Mouse (Mus musculus) stomach, embryonic 15.5 days (tissue): ENCODE results near the gene Cdx2. TPM values are rescaled to one million over a fixed set of nuclear protein-coding genes. Genes with fewer than 3 reads are reported as not detected.
A peak's percentile ranks its signal among the peaks of the same experiment; 100 is the strongest.

Source experiments
- ATAC-seq: fragments of 200-750 bp; cut with Nextera tagmentation; 2 replicates; pipeline ENCODE4 v1.8.0; 2017; ENCODE audit warnings: low read depth, moderate number of reproducible peaks, moderate TSS enrichment; ENCODE audit not compliant: insufficient read depth, low FRiP score
- H3K27ac ChIP-seq: fragments of 300-500 bp; sonication (generic); 2 replicates; pipeline ENCODE4 v1.5.1; 2015; ENCODE audit warnings: mild to moderate bottlenecking, inconsistent platforms
- H3K27me3 ChIP-seq: fragments of 300-500 bp; sonication (generic); replicated peaks from 2 replicates; pipeline ENCODE4 v1.6.1; 2015; ENCODE audit warnings: inconsistent platforms
- H3K36me3 ChIP-seq: fragments of 300-500 bp; sonication (generic); 2 replicates; pipeline ENCODE4 v1.6.1; 2015; ENCODE audit warnings: inconsistent platforms
- H3K4me1 ChIP-seq: fragments of 300-500 bp; sonication (generic); 2 replicates; pipeline ENCODE4 v1.6.1; 2015; ENCODE audit warnings: inconsistent platforms
- H3K4me2 ChIP-seq: fragments of 300-500 bp; sonication (generic); 2 replicates; pipeline ENCODE4 v1.6.1; 2015; ENCODE audit warnings: mild to moderate bottlenecking, inconsistent platforms
- H3K4me3 ChIP-seq: fragments of 300-500 bp; sonication (generic); replicated peaks from 2 replicates; pipeline ENCODE4 v1.5.1; 2015; ENCODE audit warnings: inconsistent platforms
- H3K9ac ChIP-seq: fragments of 300-500 bp; sonication (generic); 2 replicates; pipeline ENCODE4 v1.6.1; 2015; ENCODE audit warnings: inconsistent platforms
- H3K9me3 ChIP-seq: fragments of 300-500 bp; sonication (generic); 2 replicates; pipeline ENCODE4 v1.6.1; 2016; ENCODE audit warnings: inconsistent platforms
- WGBS: fragments of 180-500 bp; shearing (Covaris S2); methylation state at CpG from one replicate; pipeline ENCODE4 v1.1.7; 2015; 5-methylcytosine and 5-hydroxymethylcytosine counted together
- polyA plus RNA-seq: library from polyadenylated mRNA; unstranded; fragments of >200 nt; fragmentation: Nextera tagmentation; extraction: Ambion mirVana; gene quantifications from 2 replicates; pipeline ENCODE4 v1.2.1, GENCODE M21; 2015

Gene Cdx2
- polyA plus RNA-seq, 1 experiment from 2014 or later, result 8.1 TPM

GRCm38 (mm10) chr5:147338967-147339366 is 31.9 kb upstream of the Cdx2 start:
- WGBS, result 60% methylated on average over 9 of the region's 9 CpGs
- H3K9me3 ChIP-seq, result no peaks in the 10 kb centered on the region
- ATAC-seq, result no peak
- H3K4me2 ChIP-seq, result no peak overlapping the region
- H3K4me3 ChIP-seq, result no peak overlapping the region
- H3K4me1 ChIP-seq, result no peaks in the 10 kb centered on the region
- no peak overlapping the region for H3K9ac ChIP-seq
- no peaks in the 10 kb centered on the region for H3K27me3 ChIP-seq
- no peaks in the 10 kb centered on the region for H3K36me3 ChIP-seq
- H3K27ac ChIP-seq, result no peak overlapping the region

- Histone ChIP-seq H3K9me3 (no peaks in the 10 kb centered on the region), H3K4me1 (no peaks in the 10 kb centered on the region), H3K9ac (no peak overlapping the region), H3K4me2 (no peak overlapping the region; the same call in 1 of the 2 replicates), H3K4me3 (no peak overlapping the region), H3K36me3 (no peaks in the 10 kb centered on the region), H3K27ac (no peak overlapping the region), H3K27me3 (no peaks in the 10 kb centered on the region)
- ATAC-seq, result no peak
- WGBS, result 25% methylated on average over 7 of the region's 7 CpGs
Observed at GRCm38 (mm10) chr5:147332711-147333110, 25.6 kb upstream of the Cdx2 start.

GRCm38 (mm10) chr5:147331547-147331946 is 24.5 kb upstream of the Cdx2 start:
- Histone ChIP-seq H3K36me3 (no peaks in the 10 kb centered on the region), H3K4me1 (no peaks in the 10 kb centered on the region), H3K4me2 (no peak overlapping the region), H3K9ac (no peak overlapping the region), H3K4me3 (no peak overlapping the region), H3K27me3 (no peaks in the 10 kb centered on the region), H3K9me3 (no peaks in the 10 kb centered on the region), H3K27ac (no peak overlapping the region)
- 39% methylated on average over 2 of the region's 2 CpGs for WGBS
- no peak for ATAC-seq

- Histone ChIP-seq H3K9me3 (no peaks in the 10 kb centered on the region), H3K4me3 (no peak overlapping the region), H3K4me2 (no peak overlapping the region), H3K27me3 (no peaks in the 10 kb centered on the region), H3K27ac (no peak overlapping the region), H3K9ac (no peak overlapping the region), H3K4me1 (no peaks in the 10 kb centered on the region), H3K36me3 (no peaks in the 10 kb centered on the region)
- WGBS, result 78% methylated on average over 11 of the region's 11 CpGs
- ATAC-seq, result no peak
Observed at GRCm38 (mm10) chr5:147329946-147330345, 22.9 kb upstream of the Cdx2 start.

- 0 out of 2 replicates have a peak, but pooled peaks cover 2% of the 10 kb centered on the region for H3K27me3 ChIP-seq
- no peaks in the 10 kb centered on the region for H3K36me3 ChIP-seq
- H3K4me2 ChIP-seq, result no peak overlapping the region
- H3K4me1 ChIP-seq, result no peaks in the 10 kb centered on the region
- 83% methylated on average over 5 of the region's 5 CpGs for WGBS
- no peak overlapping the region for H3K27ac ChIP-seq
- no peak overlapping the region for H3K4me3 ChIP-seq
- no peak for ATAC-seq
- H3K9me3 ChIP-seq, result no peaks in the 10 kb centered on the region
- H3K9ac ChIP-seq, result no peak overlapping the region
Observed at GRCm38 (mm10) chr5:147327636-147328035, 20.6 kb upstream of the Cdx2 start.

GRCm38 (mm10) chr5:147325931-147326330 is 18.9 kb upstream of the Cdx2 start:
- H3K4me3 ChIP-seq, result no peak overlapping the region
- no peak overlapping the region for H3K4me2 ChIP-seq
- H3K27me3 ChIP-seq, result peaks cover 10% of the 10 kb centered on the region; the same call in 1 of the 2 replicates
- 71% methylated on average over 11 of the region's 11 CpGs for WGBS
- ATAC-seq, result no peak
- H3K36me3 ChIP-seq, result no peaks in the 10 kb centered on the region
- H3K9ac ChIP-seq, result no peak overlapping the region
- no peaks in the 10 kb centered on the region for H3K9me3 ChIP-seq
- no peak overlapping the region for H3K27ac ChIP-seq
- no peaks in the 10 kb centered on the region for H3K4me1 ChIP-seq

- H3K9me3 ChIP-seq, result no peaks in the 10 kb centered on the region
- no peaks in the 10 kb centered on the region for H3K4me1 ChIP-seq
- H3K4me2 ChIP-seq, result no peak overlapping the region
- H3K4me3 ChIP-seq, result no peak overlapping the region
- H3K27ac ChIP-seq, result no peak overlapping the region
- peak; percentile 14; the same call in 1 of the 2 replicates for ATAC-seq
- 12% methylated on average over 17 of the region's 17 CpGs for WGBS
- H3K36me3 ChIP-seq, result no peaks in the 10 kb centered on the region
- no peak overlapping the region for H3K9ac ChIP-seq
- peaks cover 20% of the 10 kb centered on the region for H3K27me3 ChIP-seq
Observed at GRCm38 (mm10) chr5:147323237-147323917, 16.3 kb upstream of the Cdx2 start.

- Histone ChIP-seq H3K9ac (no peak within 1 kb of the TSS), H3K36me3 (no peaks in the 10 kb centered on the region), H3K4me3 (no peak within 1 kb of the TSS), H3K9me3 (no peaks in the 10 kb centered on the region), H3K27me3 (peaks cover 32% of the 10 kb centered on the region), H3K27ac (no peak within 1 kb of the TSS), H3K4me1 (no peaks in the 10 kb centered on the region), H3K4me2 (no peak within 1 kb of the TSS)
- ATAC-seq, result peak; percentile 45; the same call in 1 of the 2 replicates
- 53% methylated on average over 8 of the region's 8 CpGs for WGBS
Observed at GRCm38 (mm10) chr5:147322183-147322582, 15.1 kb upstream of the Cdx2 start, which contains the start of gene Urad. Gene Urad (minus strand): TSS chr5:147322440.

- Histone ChIP-seq H3K9ac (no peak overlapping the region), H3K36me3 (no peaks in the 10 kb centered on the region), H3K9me3 (no peaks in the 10 kb centered on the region), H3K4me2 (no peak overlapping the region), H3K4me3 (no peak overlapping the region), H3K4me1 (no peaks in the 10 kb centered on the region), H3K27me3 (peaks cover 57% of the 10 kb centered on the region), H3K27ac (no peak overlapping the region)
- no peak for ATAC-seq
Observed at GRCm38 (mm10) chr5:147319653-147320052, 12.6 kb upstream of the Cdx2 start.

GRCm38 (mm10) chr5:147317991-147318390 is 10.9 kb upstream of the Cdx2 start:
- Histone ChIP-seq H3K4me1 (no peaks in the 10 kb centered on the region), H3K4me2 (no peak overlapping the region), H3K27ac (no peak overlapping the region), H3K4me3 (no peak overlapping the region), H3K27me3 (peaks cover 74% of the 10 kb centered on the region), H3K36me3 (no peaks in the 10 kb centered on the region), H3K9ac (no peak overlapping the region), H3K9me3 (no peaks in the 10 kb centered on the region)
- 31% methylated on average over 7 of the region's 7 CpGs for WGBS
- ATAC-seq, result no peak

- Histone ChIP-seq H3K4me3 (no peak overlapping the region), H3K36me3 (no peaks in the 10 kb centered on the region), H3K27ac (no peak overlapping the region), H3K9me3 (no peaks in the 10 kb centered on the region), H3K27me3 (peaks cover 75% of the 10 kb centered on the region), H3K9ac (no peak overlapping the region), H3K4me1 (no peaks in the 10 kb centered on the region), H3K4me2 (no peak overlapping the region)
- 6% methylated on average over 7 of the region's 7 CpGs for WGBS
- no peak for ATAC-seq
Observed at GRCm38 (mm10) chr5:147317321-147317720, 10.3 kb upstream of the Cdx2 start.

- Histone ChIP-seq H3K27ac (no peak overlapping the region), H3K4me2 (peak overlapping the region; percentile 23), H3K9me3 (no peaks in the 10 kb centered on the region), H3K36me3 (no peaks in the 10 kb centered on the region), H3K9ac (no peak overlapping the region), H3K4me1 (no peaks in the 10 kb centered on the region), H3K4me3 (peak overlapping the region; percentile 17), H3K27me3 (peaks cover 87% of the 10 kb centered on the region)
- 1% methylated on average over 25 of the region's 25 CpGs for WGBS
- ATAC-seq, result no peak
Observed at GRCm38 (mm10) chr5:147315432-147316075, 8.5 kb upstream of the Cdx2 start.
